ENCODE assay signal across 16 mouse cellular contexts in the genomic region with DNA sequence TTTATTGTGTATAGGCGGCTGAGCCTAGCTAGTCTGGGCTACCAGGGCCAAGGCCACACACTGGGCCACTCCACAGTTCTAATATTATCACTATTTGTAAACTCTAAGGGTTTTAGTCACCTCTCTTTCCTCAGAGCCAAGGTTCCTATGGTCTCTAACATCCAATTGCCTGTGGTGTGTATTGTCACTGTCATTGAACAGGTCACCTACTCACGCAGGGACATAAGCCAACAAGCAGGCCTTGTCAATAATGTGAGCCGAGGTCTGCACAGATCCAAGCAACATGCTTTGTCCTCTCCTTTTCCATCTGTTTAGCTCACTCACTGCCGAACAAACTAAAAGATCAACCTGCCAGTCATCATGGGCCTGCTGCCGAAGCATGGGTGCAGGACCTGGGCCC.
"Had no signal": no experiment of that assay in that cellular context is flagged by ENCODE, and none has a peak within 500 bp of the region (broad histone marks: within the 10 kb centered on the region; RNA-seq: fewer than 3 reads in every experiment).

No protein-coding gene starts in this region.

- ATAC-seq: lung, postnatal 0 days; midbrain, embryonic 13.5 days; midbrain, embryonic 15.5 days had no signal

- DNase-seq: lung, adult 2 months; lung, postnatal 14 days; lung, postnatal 36 days; right cerebral cortex, postnatal 14 days; thymus, adult 2 months; thymus, postnatal 25 days; thymus, postnatal 4 days had no signal

- H3K27ac ChIP-seq: lung, embryonic 15.5 days; macrophage; midbrain, embryonic 13.5 days; midbrain, embryonic 15.5 days; neural tube, embryonic 12.5 days; stomach, embryonic 15.5 days; stomach, postnatal 0 days had no signal

- H3K9ac ChIP-seq: lung, embryonic 15.5 days; midbrain, embryonic 13.5 days; midbrain, embryonic 15.5 days; neural tube, embryonic 12.5 days; stomach, embryonic 15.5 days had no signal

- H3K27me3 ChIP-seq: lung, embryonic 15.5 days; megakaryocyte, embryonic 14.5 days; midbrain, embryonic 13.5 days; midbrain, embryonic 15.5 days; neural tube, embryonic 12.5 days; stomach, embryonic 15.5 days had no signal

- H3K4me2 ChIP-seq: lung, embryonic 15.5 days; midbrain, embryonic 13.5 days; midbrain, embryonic 15.5 days; neural tube, embryonic 12.5 days; stomach, embryonic 15.5 days had no signal

- H3K9me3 ChIP-seq: lung, embryonic 15.5 days; midbrain, embryonic 15.5 days; neural tube, embryonic 12.5 days; stomach, embryonic 15.5 days had no signal

- H3K4me3 ChIP-seq: lung, embryonic 15.5 days; megakaryocyte, embryonic 14.5 days; midbrain, embryonic 13.5 days; midbrain, embryonic 15.5 days; neural tube, embryonic 12.5 days; stomach, embryonic 15.5 days had no signal

- H3K36me3 ChIP-seq: lung, embryonic 15.5 days; midbrain, embryonic 13.5 days; midbrain, embryonic 15.5 days; neural tube, embryonic 12.5 days; stomach, embryonic 15.5 days had no signal

- H3K4me1 ChIP-seq: lung, embryonic 15.5 days; megakaryocyte, embryonic 14.5 days; neural tube, embryonic 12.5 days; stomach, embryonic 15.5 days had no signal
